Mouse (Mus musculus) thymus, adult 2 months (tissue): ENCODE measurements around the gene Tnfaip2. TPM values are rescaled to one million over a fixed set of nuclear protein-coding genes. Genes with fewer than 3 reads are reported as not detected.
A peak's percentile ranks its signal among the peaks of the same experiment; 100 is the strongest.

ENCODE experiments used
- DNase-seq: peaks from one replicate; pipeline ENCODE4 v3.0.0; 2021
- H3K27ac ChIP-seq: fragments of 200-500 bp; 2 replicates; pipeline ENCODE4 v1.5.1; 2012; ENCODE audit warnings: low read length, control low read depth; ENCODE audit not compliant: control insufficient read depth, insufficient read depth
- H3K27me3 ChIP-seq: fragments of 200-500 bp; 2 replicates; pipeline ENCODE4 v1.6.1; 2012; ENCODE audit warnings: mild to moderate bottlenecking, low read length, moderate library complexity, mixed read lengths; ENCODE audit not compliant: control insufficient read depth, insufficient read depth
- H3K36me3 ChIP-seq: fragments of 200-500 bp; 2 replicates; pipeline ENCODE4 v1.6.1; 2012; ENCODE audit warnings: mild to moderate bottlenecking, low read length, moderate library complexity; ENCODE audit not compliant: control insufficient read depth, insufficient read depth
- H3K4me1 ChIP-seq: fragments of 200-500 bp; replicated peaks from 2 replicates; pipeline ENCODE4 v1.6.1; 2012; ENCODE audit warnings: low read length; ENCODE audit not compliant: control insufficient read depth, insufficient read depth
- H3K4me3 ChIP-seq: fragments of 200-500 bp; 2 replicates; pipeline ENCODE4 v1.5.1; 2012; ENCODE audit warnings: mild to moderate bottlenecking, low read length, control low read depth, moderate library complexity; ENCODE audit not compliant: control insufficient read depth, insufficient read depth
- CTCF ChIP-seq: fragments of 200-500 bp; IDR thresholded peaks from 2 replicates; pipeline ENCODE4 v1.5.1; 2012; ENCODE audit warnings: mild to moderate bottlenecking, control low read depth, low read length, moderate library complexity, borderline replicate concordance; ENCODE audit not compliant: control insufficient read depth, poor library complexity, insufficient read depth; ENCODE audit errors: extremely low read depth
- POLR2A ChIP-seq: fragments of 200-500 bp; IDR thresholded peaks from 2 replicates; pipeline ENCODE4 v1.6.1; 2012; ENCODE audit warnings: mild to moderate bottlenecking, low read length, control low read depth, moderate library complexity; ENCODE audit not compliant: control insufficient read depth, poor library complexity, insufficient read depth; ENCODE audit errors: extremely low read depth
- WGBS: fragments of 180-500 bp; shearing (Covaris S2); methylation state at CpG from one replicate; pipeline ENCODE4 v1.1.7; 2018; 5-methylcytosine and 5-hydroxymethylcytosine counted together
- polyA plus RNA-seq: library from polyadenylated mRNA; depleted of rRNA; stranded (reverse); fragments of >200 nt; gene quantifications from 2 replicates; pipeline ENCODE4 v1.2.3, GENCODE M21; 2012

Tnfaip2 gene
- polyA plus RNA-seq, 1 experiment: 27.9 TPM

DNA sequence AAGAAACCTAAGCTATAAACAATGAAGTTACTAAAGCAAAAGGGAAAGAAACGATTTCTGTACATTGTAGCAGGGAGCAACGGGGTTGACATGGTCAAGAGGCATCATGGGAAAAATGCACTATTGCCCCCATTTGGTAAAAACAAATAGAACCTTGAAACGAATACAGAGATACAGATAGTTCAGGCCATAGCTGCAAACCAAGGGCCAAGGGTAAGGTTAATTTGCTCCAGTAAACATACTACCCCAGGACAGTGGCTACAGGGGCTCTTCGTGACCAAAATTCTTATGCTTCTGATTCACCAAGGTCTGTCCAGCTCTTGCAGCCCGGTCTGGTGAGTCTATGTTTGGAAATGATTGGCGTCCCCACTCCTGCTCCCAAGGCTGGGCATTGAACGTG lies 21.3 kb downstream of the Tnfaip2 start:
- Histone ChIP-seq H3K27me3 (no peaks in the 10 kb centered on the region), H3K27ac (no peak overlapping the region), H3K4me1 (no peaks in the 10 kb centered on the region), H3K36me3 (no peaks in the 10 kb centered on the region), H3K4me3 (no peak overlapping the region)
- no peak for DNase-seq
- TF ChIP-seq CTCF: no peak
- 88% methylated on average over 7 of the region's 7 CpGs for WGBS

DNA sequence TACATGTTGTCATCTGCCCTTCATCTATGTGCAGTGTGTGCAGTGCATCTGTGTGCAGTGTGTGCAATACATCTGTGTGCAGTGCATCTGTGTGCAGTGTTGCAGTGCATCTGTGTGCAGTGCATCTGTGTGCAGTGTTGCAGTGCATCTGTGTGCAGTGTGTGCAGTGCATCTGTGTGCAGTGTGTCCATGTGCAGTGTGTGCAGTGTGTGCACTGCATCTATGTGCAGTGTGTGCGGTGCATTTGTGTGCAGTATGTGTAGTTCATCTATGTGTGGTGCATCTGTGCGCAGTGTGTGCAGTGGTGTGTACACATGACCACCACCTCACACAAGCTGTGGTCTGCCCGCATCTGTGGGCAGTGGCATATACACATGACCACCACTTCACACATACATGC lies 24.1 kb downstream of the Tnfaip2 start:
- Histone ChIP-seq H3K27me3 (no peaks in the 10 kb centered on the region), H3K4me3 (no peak overlapping the region), H3K27ac (no peak overlapping the region), H3K36me3 (no peaks in the 10 kb centered on the region), H3K4me1 (no peaks in the 10 kb centered on the region)
- no peak for DNase-seq
- WGBS: 100% methylated on average over 3 of the region's 3 CpGs
- TF ChIP-seq POLR2A (no peak), CTCF (no peak)

DNA sequence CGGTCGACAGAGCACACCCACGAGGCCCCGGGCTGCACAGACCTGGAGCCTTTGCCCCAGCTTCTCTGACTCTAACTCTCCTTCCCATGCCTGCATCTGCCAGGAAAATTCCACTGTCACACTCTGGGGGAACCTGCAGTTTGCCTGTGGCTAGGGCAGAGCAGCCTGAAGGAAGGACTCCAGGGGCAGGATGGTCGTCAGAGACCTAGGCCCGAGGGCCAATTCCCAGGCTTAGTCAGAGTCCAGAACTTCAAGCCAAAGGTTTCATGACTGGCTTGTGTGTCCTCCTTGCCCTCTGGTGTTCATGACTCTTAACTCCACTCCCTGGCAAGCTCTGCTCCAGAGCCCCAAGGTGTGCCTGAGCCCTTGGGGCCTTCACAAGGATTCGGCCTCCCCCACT lies 25.9 kb downstream of the Tnfaip2 start:
- 96% methylated on average over 7 of the region's 7 CpGs for WGBS
- no peak for DNase-seq
- Histone ChIP-seq H3K27ac (no peak overlapping the region), H3K4me3 (no peak overlapping the region), H3K4me1 (0 out of 2 replicates have a peak, but pooled peaks cover 3% of the 10 kb centered on the region), H3K36me3 (no peaks in the 10 kb centered on the region), H3K27me3 (no peaks in the 10 kb centered on the region)
- no peak for TF ChIP-seq CTCF
- TF ChIP-seq POLR2A: no peak

DNA sequence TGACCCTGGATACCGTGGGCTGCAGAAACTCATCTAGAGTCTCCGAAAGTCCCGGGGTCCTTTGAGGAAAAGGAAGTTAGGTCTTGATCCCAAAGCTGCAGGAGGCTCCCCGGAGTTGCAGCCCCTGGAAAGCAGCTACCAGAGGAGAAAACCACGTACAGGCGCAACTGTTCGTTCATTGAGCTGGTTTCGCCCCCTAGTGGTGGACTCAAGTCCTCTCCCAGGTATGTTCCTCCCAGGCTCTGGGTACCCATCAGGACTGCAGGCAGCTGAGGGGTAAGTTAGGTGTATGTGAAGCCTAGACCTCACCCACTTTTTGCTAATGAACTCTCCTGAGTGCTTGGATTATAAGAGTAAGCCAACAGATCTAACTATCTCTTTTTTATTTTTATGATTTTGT lies 27.2 kb downstream of the Tnfaip2 start:
- H3K4me3 ChIP-seq: no peak overlapping the region
- no peaks in the 10 kb centered on the region for H3K36me3 ChIP-seq
- TF ChIP-seq POLR2A (no peak), CTCF (peak; percentile 74; the same call in 1 of the 2 replicates)
- no peak overlapping the region for H3K27ac ChIP-seq
- H3K27me3 ChIP-seq: no peaks in the 10 kb centered on the region
- WGBS: 10% methylated on average over 8 of the region's 8 CpGs
- peak; percentile 59 for DNase-seq
- H3K4me1 ChIP-seq: peaks cover 9% of the 10 kb centered on the region

DNA sequence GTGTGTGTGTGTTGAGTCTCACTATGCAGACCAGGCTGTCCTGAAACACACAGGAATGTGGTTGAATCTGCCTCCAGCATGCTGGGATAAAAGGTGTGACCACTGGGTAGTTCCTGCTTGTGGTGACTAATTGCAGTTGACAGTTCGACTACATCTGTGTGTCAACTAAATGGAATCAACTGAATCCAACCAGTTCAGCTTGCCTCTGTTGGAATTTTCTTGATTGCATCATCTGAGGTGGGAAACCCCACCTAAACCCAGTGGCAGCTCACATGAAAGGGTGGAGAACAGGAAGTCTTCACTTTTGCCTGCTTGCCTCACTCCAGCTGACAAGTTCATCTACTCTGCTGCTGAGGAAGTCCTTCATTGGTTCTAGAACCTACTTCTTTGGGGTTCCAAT lies 28.9 kb downstream of the Tnfaip2 start:
- H3K36me3 ChIP-seq: no peaks in the 10 kb centered on the region
- no peaks in the 10 kb centered on the region for H3K27me3 ChIP-seq
- WGBS: 52% methylated on average over 1 of the region's 1 CpGs
- TF ChIP-seq POLR2A: no peak
- TF ChIP-seq CTCF: no peak
- H3K27ac ChIP-seq: no peak overlapping the region
- no peak for DNase-seq
- H3K4me3 ChIP-seq: no peak overlapping the region
- H3K4me1 ChIP-seq: peaks cover 20% of the 10 kb centered on the region

- Histone ChIP-seq H3K4me3 (no peak overlapping the region), H3K27me3 (no peaks in the 10 kb centered on the region), H3K27ac (no peak overlapping the region), H3K4me1 (peaks cover 20% of the 10 kb centered on the region), H3K36me3 (no peaks in the 10 kb centered on the region)
- WGBS: 86% methylated on average over 3 of the region's 3 CpGs
- TF ChIP-seq POLR2A (no peak), CTCF (no peak)
- DNase-seq: no peak
Measured at GRCm38 (mm10) chr12:111471721-111472120, 29.5 kb downstream of the Tnfaip2 start.

DNA sequence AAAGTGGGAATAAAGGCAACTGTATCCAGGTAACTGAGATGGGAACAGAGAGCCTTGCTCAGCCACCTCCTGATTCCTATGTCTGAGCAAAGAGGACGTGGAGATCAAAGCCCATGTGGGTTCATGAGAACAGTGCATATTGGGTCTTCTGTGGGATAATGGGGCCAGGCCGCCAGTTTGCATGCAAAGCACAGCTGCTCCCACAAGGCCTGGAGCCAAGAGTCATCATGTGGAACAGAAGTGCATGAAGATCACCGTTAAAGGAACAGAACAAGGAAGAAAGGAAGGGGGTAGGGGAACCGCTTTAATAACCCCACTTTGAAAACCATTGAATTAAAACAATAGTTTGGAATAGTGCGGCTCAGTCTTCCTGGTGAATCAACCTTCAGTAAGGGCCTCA lies 30.6 kb downstream of the Tnfaip2 start:
- H3K27ac ChIP-seq: no peak overlapping the region
- peaks cover 20% of the 10 kb centered on the region for H3K4me1 ChIP-seq
- no peaks in the 10 kb centered on the region for H3K27me3 ChIP-seq
- H3K4me3 ChIP-seq: no peak overlapping the region
- DNase-seq: no peak
- WGBS: 70% methylated on average over 5 of the region's 5 CpGs
- no peaks in the 10 kb centered on the region for H3K36me3 ChIP-seq
- TF ChIP-seq POLR2A (no peak), CTCF (no peak)
